Mouse (Mus musculus): ENCODE measurements around the gene Rsf1. TPM values are rescaled to one million over a fixed set of nuclear protein-coding genes. Genes with fewer than 3 reads are reported as not detected.
A peak's percentile ranks its signal among the peaks of the same experiment; 100 is the strongest.

The Rsf1 gene
- 21.3 and 23.6 TPM in 2 replicates for polyA plus RNA-seq (2016; fragmentation: Nextera tagmentation; extraction: Ambion mirVana)

GRCm38 (mm10) chr7:97579067-97579975 is at the start of gene Rsf1, which contains the start of gene Aamdc:
Gene Rsf1 (plus strand): TSS chr7:97579889.
Gene Aamdc (minus strand): TSS chr7:97579497.
- H3K4me3 ChIP-seq = peak within 1 kb of the TSS; percentile 72
- under 1% methylated on average over 51 of the region's 68 CpGs for WGBS
- H3K27ac ChIP-seq (replicated peaks) = peak within 1 kb of the TSS; percentile 97
- H3K9me3 ChIP-seq (replicated peaks) = no peaks in the 10 kb centered on the region
- peak; percentile 97 for DNase-seq (ENCODE audit: low spot score)
- H3K4me1 ChIP-seq = peaks cover 16% of the 10 kb centered on the region
- no peaks in the 10 kb centered on the region for H3K36me3 ChIP-seq
- no peaks in the 10 kb centered on the region for H3K27me3 ChIP-seq (ENCODE audit: low read depth, poor library complexity, severe bottlenecking)

GRCm38 (mm10) chr7:97535531-97535930 is 44.2 kb upstream of the Rsf1 start:
- peaks cover 98% of the 10 kb centered on the region for H3K36me3 ChIP-seq

GRCm38 (mm10) chr7:97536571-97536970 is 43.1 kb upstream of the Rsf1 start:
- Histone ChIP-seq H3K4me1 (no peaks in the 10 kb centered on the region), H3K27me3 (ENCODE audit: low read depth, poor library complexity, severe bottlenecking) (no peaks in the 10 kb centered on the region), H3K27ac (replicated peaks) (no peak overlapping the region), H3K4me3 (no peak overlapping the region), H3K36me3 (peaks cover 98% of the 10 kb centered on the region), H3K9me3 (replicated peaks) (no peaks in the 10 kb centered on the region)
- DNase-seq (ENCODE audit: low spot score) = no peak
- WGBS = 93% methylated on average over 5 of the region's 5 CpGs

More at GRCm38 (mm10) chr7:97535531-97535930, 44.2 kb upstream of the Rsf1 start:
- Histone ChIP-seq H3K27me3 (ENCODE audit: low read depth, poor library complexity, severe bottlenecking) (no peaks in the 10 kb centered on the region), H3K27ac (replicated peaks) (no peak overlapping the region), H3K4me1 (no peaks in the 10 kb centered on the region), H3K9me3 (replicated peaks) (no peaks in the 10 kb centered on the region), H3K4me3 (no peak overlapping the region)
- 87% methylated on average over 5 of the region's 5 CpGs for WGBS
- no peak for DNase-seq (ENCODE audit: low spot score)

DNA sequence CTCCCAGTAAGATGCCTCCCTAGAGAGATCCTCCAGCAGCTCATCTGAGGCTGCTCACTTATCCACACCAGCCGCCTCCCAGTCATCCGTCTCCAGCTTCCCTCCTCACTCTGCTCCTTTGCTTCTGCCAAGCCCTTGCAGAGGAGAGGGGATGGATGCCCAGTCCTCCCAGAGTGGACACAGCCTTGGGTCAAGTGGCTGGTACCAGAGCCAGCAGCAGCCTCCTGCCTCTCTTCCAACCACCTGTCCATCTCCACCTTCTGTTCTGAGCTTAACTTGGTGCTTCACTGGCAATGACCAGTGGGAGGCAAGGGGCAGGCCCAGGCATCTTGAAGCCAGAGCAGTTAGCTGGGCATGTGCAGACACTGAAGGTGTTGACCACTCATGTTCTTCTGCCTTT is 33.2 kb upstream of the Rsf1 start:
- H3K9me3 ChIP-seq (replicated peaks) = no peaks in the 10 kb centered on the region
- no peak for DNase-seq (ENCODE audit: low spot score)
- H3K4me1 ChIP-seq = no peaks in the 10 kb centered on the region
- H3K27ac ChIP-seq (replicated peaks) = no peak overlapping the region
- no peaks in the 10 kb centered on the region for H3K27me3 ChIP-seq (ENCODE audit: low read depth, poor library complexity, severe bottlenecking)
- no peak overlapping the region for H3K4me3 ChIP-seq
- WGBS = 79% methylated on average over 2 of the region's 2 CpGs
- H3K36me3 ChIP-seq = peaks cover 23% of the 10 kb centered on the region

DNA sequence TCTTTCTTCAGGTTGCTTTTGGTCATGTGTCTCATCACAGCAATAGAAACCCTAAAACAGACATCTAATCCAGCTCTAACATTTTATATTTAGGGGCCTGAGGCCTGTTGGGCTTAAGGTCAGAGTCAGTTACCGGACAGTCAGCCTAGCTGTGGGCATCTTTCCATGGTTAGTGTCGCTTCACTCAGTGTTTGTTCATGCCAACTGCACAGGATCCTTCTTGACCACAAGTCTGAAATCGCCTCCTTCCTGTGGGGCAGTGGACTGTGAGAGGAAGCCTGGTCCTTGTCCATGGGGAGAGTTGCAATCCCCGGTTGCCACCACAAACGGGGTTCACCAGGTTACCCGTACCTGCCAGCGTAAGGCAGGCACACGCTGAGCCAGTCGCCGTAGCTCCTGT is 30.4 kb upstream of the Rsf1 start:
- no peaks in the 10 kb centered on the region for H3K4me1 ChIP-seq
- DNase-seq (ENCODE audit: low spot score) = no peak
- no peaks in the 10 kb centered on the region for H3K9me3 ChIP-seq (replicated peaks)
- no peaks in the 10 kb centered on the region for H3K36me3 ChIP-seq
- no peak overlapping the region for H3K4me3 ChIP-seq
- no peak overlapping the region for H3K27ac ChIP-seq (replicated peaks)
- 93% methylated on average over 10 of the region's 10 CpGs for WGBS
- H3K27me3 ChIP-seq (ENCODE audit: low read depth, poor library complexity, severe bottlenecking) = no peaks in the 10 kb centered on the region

- no peak for DNase-seq (ENCODE audit: low spot score)
- Histone ChIP-seq H3K27me3 (ENCODE audit: low read depth, poor library complexity, severe bottlenecking) (no peaks in the 10 kb centered on the region), H3K36me3 (no peaks in the 10 kb centered on the region), H3K4me1 (no peaks in the 10 kb centered on the region), H3K4me3 (no peak overlapping the region), H3K27ac (replicated peaks) (no peak overlapping the region), H3K9me3 (replicated peaks) (no peaks in the 10 kb centered on the region)
- WGBS = 93% methylated on average over 9 of the region's 9 CpGs
These were observed 29.0 kb upstream of the Rsf1 start for GRCm38 (mm10) chr7:97550673-97551072.

- WGBS = 87% methylated on average over 2 of the region's 2 CpGs
- no peak overlapping the region for H3K4me3 ChIP-seq
- H3K9me3 ChIP-seq (replicated peaks) = no peaks in the 10 kb centered on the region
- no peaks in the 10 kb centered on the region for H3K27me3 ChIP-seq (ENCODE audit: low read depth, poor library complexity, severe bottlenecking)
- no peaks in the 10 kb centered on the region for H3K4me1 ChIP-seq
- no peaks in the 10 kb centered on the region for H3K36me3 ChIP-seq
- H3K27ac ChIP-seq (replicated peaks) = no peak overlapping the region
- no peak for DNase-seq (ENCODE audit: low spot score)
These were observed 16.1 kb upstream of the Rsf1 start for GRCm38 (mm10) chr7:97563576-97563975.

DNA sequence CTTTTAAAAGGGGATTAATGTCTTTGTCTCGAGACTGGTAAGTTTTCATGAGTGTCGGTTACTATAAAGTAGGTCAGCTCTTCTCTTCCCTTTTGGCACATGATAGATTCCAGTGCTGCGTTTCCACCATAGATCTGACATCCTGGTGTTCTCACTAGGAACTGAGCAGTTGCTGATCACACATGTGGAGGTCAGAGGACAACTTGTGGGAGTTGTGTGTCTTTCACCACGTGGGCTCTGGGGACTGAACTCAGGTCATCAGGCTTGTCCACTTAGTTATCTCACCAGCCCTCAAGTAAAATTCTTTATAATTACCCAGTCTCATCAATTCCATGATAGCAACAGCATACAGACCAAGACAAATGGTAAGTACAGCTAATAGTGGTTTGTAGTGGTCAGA is 10.3 kb upstream of the Rsf1 start:
- 86% methylated on average over 4 of the region's 4 CpGs for WGBS
- no peaks in the 10 kb centered on the region for H3K4me1 ChIP-seq
- no peaks in the 10 kb centered on the region for H3K27me3 ChIP-seq (ENCODE audit: low read depth, poor library complexity, severe bottlenecking)
- DNase-seq (ENCODE audit: low spot score) = no peak
- H3K4me3 ChIP-seq = no peak overlapping the region
- H3K9me3 ChIP-seq (replicated peaks) = no peaks in the 10 kb centered on the region
- no peak overlapping the region for H3K27ac ChIP-seq (replicated peaks)
- no peaks in the 10 kb centered on the region for H3K36me3 ChIP-seq

GRCm38 (mm10) chr7:97570389-97570788 is 9.3 kb upstream of the Rsf1 start:
- H3K4me1 ChIP-seq = no peaks in the 10 kb centered on the region
- WGBS = 97% methylated on average over 1 of the region's 1 CpGs
- H3K4me3 ChIP-seq = no peak overlapping the region
- no peak for DNase-seq (ENCODE audit: low spot score)
- no peaks in the 10 kb centered on the region for H3K27me3 ChIP-seq (ENCODE audit: low read depth, poor library complexity, severe bottlenecking)
- no peaks in the 10 kb centered on the region for H3K9me3 ChIP-seq (replicated peaks)
- H3K27ac ChIP-seq (replicated peaks) = no peak overlapping the region
- no peaks in the 10 kb centered on the region for H3K36me3 ChIP-seq

GRCm38 (mm10) chr7:97578361-97579066 is 1.2 kb upstream of the Rsf1 start:
- DNase-seq (ENCODE audit: low spot score) = no peak
- peaks cover 16% of the 10 kb centered on the region for H3K4me1 ChIP-seq
- no peaks in the 10 kb centered on the region for H3K36me3 ChIP-seq
- no peaks in the 10 kb centered on the region for H3K27me3 ChIP-seq (ENCODE audit: low read depth, poor library complexity, severe bottlenecking)
- H3K9me3 ChIP-seq (replicated peaks) = no peaks in the 10 kb centered on the region
- peak overlapping the region; percentile 72 for H3K4me3 ChIP-seq
- H3K27ac ChIP-seq (replicated peaks) = peak overlapping the region; percentile 97
- 36% methylated on average over 8 of the region's 8 CpGs for WGBS

GRCm38 (mm10) chr7:97579976-97580842 is 520 bp downstream of the Rsf1 start:
- no peaks in the 10 kb centered on the region for H3K27me3 ChIP-seq (ENCODE audit: low read depth, poor library complexity, severe bottlenecking)
- H3K36me3 ChIP-seq = no peaks in the 10 kb centered on the region
- DNase-seq (ENCODE audit: low spot score) = peak; percentile 62
- peaks cover 16% of the 10 kb centered on the region for H3K4me1 ChIP-seq
- H3K4me3 ChIP-seq = peak overlapping the region; percentile 72
- peak overlapping the region; percentile 97 for H3K27ac ChIP-seq (replicated peaks)
- under 1% methylated on average over 60 of the region's 65 CpGs for WGBS
- H3K9me3 ChIP-seq (replicated peaks) = no peaks in the 10 kb centered on the region

GRCm38 (mm10) chr7:97580843-97581214 is 1.1 kb downstream of the Rsf1 start:
- Histone ChIP-seq H3K36me3 (no peaks in the 10 kb centered on the region), H3K9me3 (replicated peaks) (no peaks in the 10 kb centered on the region), H3K4me1 (peaks cover 16% of the 10 kb centered on the region), H3K27ac (replicated peaks) (peak overlapping the region; percentile 97), H3K4me3 (peak overlapping the region; percentile 72), H3K27me3 (ENCODE audit: low read depth, poor library complexity, severe bottlenecking) (no peaks in the 10 kb centered on the region)
- DNase-seq (ENCODE audit: low spot score) = peak; percentile 85
- WGBS = under 1% methylated on average over 11 of the region's 11 CpGs
